Mouse (Mus musculus): ENCODE results near the gene Foxb1. TPM values are rescaled to one million over a fixed set of nuclear protein-coding genes. Genes with fewer than 3 reads are reported as not detected.

Foxb1 gene
- polyA plus RNA-seq, 1 experiment from 2014 or later = not detected

DNA sequence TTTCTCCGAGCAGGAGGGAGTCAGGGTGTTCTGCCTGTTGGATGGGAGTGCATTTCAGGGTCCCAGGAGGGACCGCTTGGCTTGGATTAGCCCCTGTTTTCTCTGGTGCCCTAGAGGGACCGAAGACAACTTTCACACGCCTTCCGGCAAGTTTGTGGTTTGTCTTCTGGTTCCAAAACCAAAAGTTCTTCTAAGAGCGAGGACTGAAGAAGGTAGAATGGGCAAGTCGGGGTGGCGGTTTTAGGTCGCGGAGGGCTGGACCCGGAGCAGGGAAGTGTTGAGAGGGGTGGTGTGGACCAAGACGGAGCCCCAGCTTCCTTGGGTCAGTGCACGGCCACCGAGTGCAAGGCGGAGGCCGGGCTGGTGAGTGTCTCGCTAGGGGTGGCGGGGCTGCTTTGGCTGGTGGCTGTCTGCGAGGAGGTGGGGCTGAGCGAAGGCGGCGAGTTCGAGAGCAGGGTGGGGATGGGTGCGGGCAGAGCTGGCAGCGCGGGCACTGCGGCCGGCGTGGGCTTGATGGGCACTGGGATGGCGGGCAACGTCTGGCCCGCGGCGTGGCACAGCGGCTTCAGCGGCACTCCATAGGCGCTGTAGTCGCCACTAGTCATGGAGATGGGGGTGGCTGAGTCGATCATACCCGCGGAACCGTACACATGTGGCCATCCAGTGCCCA is 1.7 kb downstream of the Foxb1 start:
- Histone ChIP-seq H3K4me2 (ENCODE audit: low read depth, low read length) (peak overlapping the region; percentile 17; the same call in 1 of the 2 replicates), H3K9me3 (replicated peaks; ENCODE audit: control insufficient read depth, low read length) (no peaks in the 10 kb centered on the region), H3K27me3 (ENCODE audit: control insufficient read depth, insufficient read depth, low read depth, low read length) (peaks cover 86% of the 10 kb centered on the region), H3K4me1 (ENCODE audit: control insufficient read depth, low read depth, low read length) (no peaks in the 10 kb centered on the region), H3K36me3 (ENCODE audit: control insufficient read depth, insufficient read depth) (no peaks in the 10 kb centered on the region), H3K4me3 (ENCODE audit: low read depth, low read length) (no peak overlapping the region), H3K9ac (ENCODE audit: low read depth, low read length) (no peak overlapping the region), H3K27ac (ENCODE audit: low read length) (no peak overlapping the region)
- no peak for ATAC-seq (ENCODE audit: low read depth)
- WGBS (ENCODE audit: insufficient replicate concordance) = under 1% methylated on average over 42 of the region's 42 CpGs

DNA sequence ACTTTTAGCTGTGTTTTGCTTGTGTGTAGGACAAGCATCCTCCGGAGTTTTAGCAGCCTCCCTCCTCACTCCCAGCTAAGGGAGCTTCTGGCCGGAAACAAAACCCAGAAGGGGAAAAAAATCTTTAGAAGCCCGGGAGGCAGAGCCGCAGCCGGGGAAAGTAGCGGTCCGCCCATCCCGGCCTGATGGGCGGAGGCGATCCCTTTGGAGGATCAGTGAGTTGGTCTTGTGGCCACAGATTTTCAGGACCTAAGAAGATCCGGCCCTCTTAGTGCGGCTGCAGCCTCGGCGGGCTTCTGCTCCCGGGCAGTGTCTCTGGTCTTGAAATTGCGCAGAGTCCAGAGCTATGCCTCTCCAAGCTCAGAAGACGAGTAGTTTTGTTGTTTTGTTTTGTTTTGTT is 2.2 kb downstream of the Foxb1 start:
- H3K4me3 ChIP-seq (ENCODE audit: low read depth, low read length) = peak overlapping the region; percentile 22; the same call in 1 of the 2 replicates
- ATAC-seq (ENCODE audit: low read depth) = no peak
- no peaks in the 10 kb centered on the region for H3K36me3 ChIP-seq (ENCODE audit: control insufficient read depth, insufficient read depth)
- no peaks in the 10 kb centered on the region for H3K4me1 ChIP-seq (ENCODE audit: control insufficient read depth, low read depth, low read length)
- no peak overlapping the region for H3K27ac ChIP-seq (ENCODE audit: low read length)
- H3K9me3 ChIP-seq (replicated peaks; ENCODE audit: control insufficient read depth, low read length) = no peaks in the 10 kb centered on the region
- peaks cover 84% of the 10 kb centered on the region for H3K27me3 ChIP-seq (ENCODE audit: control insufficient read depth, insufficient read depth, low read depth, low read length)
- under 1% methylated on average over 17 of the region's 17 CpGs for WGBS (ENCODE audit: insufficient replicate concordance)
- H3K9ac ChIP-seq (ENCODE audit: low read depth, low read length) = no peak overlapping the region
- no peak overlapping the region for H3K4me2 ChIP-seq (ENCODE audit: low read depth, low read length)

DNA sequence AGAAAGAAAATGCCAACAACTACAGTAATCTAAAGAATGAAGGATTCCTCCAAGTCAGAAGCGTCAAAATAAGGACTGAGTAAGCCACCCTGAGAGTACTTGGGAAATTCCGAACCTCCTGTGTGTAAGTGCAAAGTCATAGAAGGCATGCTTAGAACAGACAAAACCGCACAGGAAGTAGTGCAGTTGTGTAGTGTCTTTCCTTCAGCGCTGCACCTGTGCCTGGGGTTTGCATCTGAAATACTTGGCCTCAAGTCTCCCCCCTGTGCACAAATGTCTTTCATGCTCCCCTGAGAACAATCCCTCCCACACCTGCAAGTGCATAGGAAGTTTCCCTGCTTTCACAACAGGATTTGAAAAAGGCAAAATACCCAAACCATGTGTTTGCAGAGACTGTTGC is 3.5 kb downstream of the Foxb1 start:
- ATAC-seq (ENCODE audit: low read depth) = no peak
- WGBS (ENCODE audit: insufficient replicate concordance) = 4% methylated on average over 4 of the region's 4 CpGs

DNA sequence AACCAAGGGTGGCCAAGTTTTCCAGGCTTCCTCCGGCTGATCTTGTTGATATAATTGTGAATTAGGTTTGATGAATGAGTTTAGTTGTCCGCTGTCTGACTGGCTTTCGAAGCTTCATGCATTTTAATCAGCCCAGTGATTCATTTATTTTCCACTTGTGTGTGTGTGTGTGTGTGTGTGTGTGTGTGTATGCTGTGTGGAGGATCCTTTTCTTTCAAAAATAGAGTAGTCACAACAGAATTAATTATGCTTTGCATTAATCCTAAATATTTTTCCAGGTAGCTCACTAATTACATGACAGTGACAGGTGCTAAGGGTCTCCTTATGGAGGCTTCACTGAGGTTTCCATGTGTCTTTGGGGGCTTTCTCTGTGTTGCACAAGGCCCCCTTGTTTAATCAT is 4.3 kb downstream of the Foxb1 start:
- no peaks in the 10 kb centered on the region for H3K9me3 ChIP-seq (replicated peaks; ENCODE audit: control insufficient read depth, low read length)
- no peak overlapping the region for H3K4me3 ChIP-seq (ENCODE audit: low read depth, low read length)
- H3K27me3 ChIP-seq (ENCODE audit: control insufficient read depth, insufficient read depth, low read depth, low read length) = peaks cover 64% of the 10 kb centered on the region
- H3K9ac ChIP-seq (ENCODE audit: low read depth, low read length) = no peak overlapping the region
- no peak overlapping the region for H3K27ac ChIP-seq (ENCODE audit: low read length)
- H3K36me3 ChIP-seq (ENCODE audit: control insufficient read depth, insufficient read depth) = no peaks in the 10 kb centered on the region
- no peak overlapping the region for H3K4me2 ChIP-seq (ENCODE audit: low read depth, low read length)
- WGBS (ENCODE audit: insufficient replicate concordance) = 37% methylated on average over 3 of the region's 3 CpGs
- H3K4me1 ChIP-seq (ENCODE audit: control insufficient read depth, low read depth, low read length) = no peaks in the 10 kb centered on the region
- no peak for ATAC-seq (ENCODE audit: low read depth)

More for the DNA sequence above, 3.5 kb downstream of the Foxb1 start:
- no peak overlapping the region for H3K4me3 ChIP-seq (ENCODE audit: low read depth, low read length)
- H3K9me3 ChIP-seq (replicated peaks; ENCODE audit: control insufficient read depth, low read length) = no peaks in the 10 kb centered on the region
- H3K27ac ChIP-seq (ENCODE audit: low read length) = no peak overlapping the region
- no peaks in the 10 kb centered on the region for H3K4me1 ChIP-seq (ENCODE audit: control insufficient read depth, low read depth, low read length)
- H3K9ac ChIP-seq (ENCODE audit: low read depth, low read length) = no peak overlapping the region
- peaks cover 72% of the 10 kb centered on the region for H3K27me3 ChIP-seq (ENCODE audit: control insufficient read depth, insufficient read depth, low read depth, low read length)
- H3K36me3 ChIP-seq (ENCODE audit: control insufficient read depth, insufficient read depth) = no peaks in the 10 kb centered on the region
- H3K4me2 ChIP-seq (ENCODE audit: low read depth, low read length) = no peak overlapping the region

DNA sequence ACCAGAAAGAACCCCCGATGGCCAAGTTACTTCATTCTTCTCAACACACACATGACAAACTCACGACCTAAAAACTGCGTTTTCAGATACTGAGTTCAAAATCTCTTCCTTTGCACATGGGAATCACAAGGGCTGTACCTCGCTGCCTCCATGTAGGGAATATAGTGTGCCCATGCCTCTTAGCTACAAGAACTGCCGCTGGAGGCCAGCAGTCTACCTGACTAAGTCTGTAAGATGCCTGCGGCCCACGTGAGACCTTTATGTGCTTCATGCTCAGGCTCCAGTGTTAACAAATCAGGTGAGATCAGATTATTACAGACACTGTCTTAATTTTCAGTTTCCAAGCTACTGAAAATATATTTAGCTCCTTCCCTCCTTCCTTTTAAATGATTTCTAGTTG is 4.7 kb downstream of the Foxb1 start:
- ATAC-seq (ENCODE audit: low read depth) = no peak
- Histone ChIP-seq H3K36me3 (ENCODE audit: control insufficient read depth, insufficient read depth) (no peaks in the 10 kb centered on the region), H3K9ac (ENCODE audit: low read depth, low read length) (no peak overlapping the region), H3K4me3 (ENCODE audit: low read depth, low read length) (no peak overlapping the region), H3K27ac (ENCODE audit: low read length) (no peak overlapping the region), H3K9me3 (replicated peaks; ENCODE audit: control insufficient read depth, low read length) (no peaks in the 10 kb centered on the region), H3K4me1 (ENCODE audit: control insufficient read depth, low read depth, low read length) (no peaks in the 10 kb centered on the region), H3K4me2 (ENCODE audit: low read depth, low read length) (no peak overlapping the region), H3K27me3 (ENCODE audit: control insufficient read depth, insufficient read depth, low read depth, low read length) (peaks cover 59% of the 10 kb centered on the region)
- WGBS (ENCODE audit: insufficient replicate concordance) = 16% methylated on average over 7 of the region's 7 CpGs

DNA sequence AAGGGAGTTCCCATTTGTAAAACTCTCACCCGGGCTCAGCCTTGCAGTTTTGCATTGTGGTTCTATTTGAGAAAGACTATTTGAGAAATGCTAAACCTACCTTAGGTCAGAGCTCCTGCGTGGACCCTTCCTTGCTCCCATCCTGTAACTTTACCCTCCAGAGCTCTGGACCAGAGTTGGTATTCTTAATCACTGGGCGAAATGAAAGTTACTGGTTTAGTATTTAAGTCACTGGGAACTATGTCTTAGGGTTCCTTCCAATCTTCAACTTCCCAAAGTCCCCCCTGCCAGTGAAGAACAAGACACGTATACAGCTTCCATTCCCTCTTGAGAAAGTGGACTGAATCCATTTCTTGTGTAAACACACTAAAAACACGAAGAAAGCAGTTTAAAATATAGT is 5.6 kb downstream of the Foxb1 start:
- no peak overlapping the region for H3K4me2 ChIP-seq (ENCODE audit: low read depth, low read length)
- no peaks in the 10 kb centered on the region for H3K9me3 ChIP-seq (replicated peaks; ENCODE audit: control insufficient read depth, low read length)
- peaks cover 51% of the 10 kb centered on the region for H3K27me3 ChIP-seq (ENCODE audit: control insufficient read depth, insufficient read depth, low read depth, low read length)
- ATAC-seq (ENCODE audit: low read depth) = no peak
- H3K4me1 ChIP-seq (ENCODE audit: control insufficient read depth, low read depth, low read length) = no peaks in the 10 kb centered on the region
- no peak overlapping the region for H3K9ac ChIP-seq (ENCODE audit: low read depth, low read length)
- WGBS (ENCODE audit: insufficient replicate concordance) = 5% methylated on average over 5 of the region's 5 CpGs
- H3K36me3 ChIP-seq (ENCODE audit: control insufficient read depth, insufficient read depth) = no peaks in the 10 kb centered on the region
- H3K27ac ChIP-seq (ENCODE audit: low read length) = no peak overlapping the region
- no peak overlapping the region for H3K4me3 ChIP-seq (ENCODE audit: low read depth, low read length)

DNA sequence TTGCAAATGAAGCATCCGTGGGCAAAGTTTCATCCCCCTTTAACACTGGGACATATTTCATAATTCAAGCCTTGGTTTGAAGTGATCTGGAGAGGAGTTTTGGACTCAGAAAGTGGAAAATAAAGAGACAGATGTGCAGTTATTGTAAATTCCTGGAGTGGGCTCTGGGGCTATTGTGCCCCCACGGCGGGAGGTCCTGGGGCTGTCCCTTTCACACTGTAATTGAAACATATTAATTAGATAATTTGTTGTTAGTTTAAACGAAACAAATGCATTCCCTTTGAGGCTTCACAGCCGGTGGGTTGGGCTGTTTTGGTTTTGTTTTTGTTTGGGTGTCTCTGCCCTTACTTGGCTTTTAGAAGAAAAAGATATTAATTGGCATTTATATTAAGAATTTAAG is 6.0 kb downstream of the Foxb1 start:
- no peak overlapping the region for H3K4me2 ChIP-seq (ENCODE audit: low read depth, low read length)
- H3K9me3 ChIP-seq (replicated peaks; ENCODE audit: control insufficient read depth, low read length) = no peaks in the 10 kb centered on the region
- H3K27me3 ChIP-seq (ENCODE audit: control insufficient read depth, insufficient read depth, low read depth, low read length) = peaks cover 46% of the 10 kb centered on the region
- no peaks in the 10 kb centered on the region for H3K4me1 ChIP-seq (ENCODE audit: control insufficient read depth, low read depth, low read length)
- H3K27ac ChIP-seq (ENCODE audit: low read length) = no peak overlapping the region
- H3K36me3 ChIP-seq (ENCODE audit: control insufficient read depth, insufficient read depth) = no peaks in the 10 kb centered on the region
- WGBS (ENCODE audit: insufficient replicate concordance) = 6% methylated on average over 5 of the region's 5 CpGs
- no peak overlapping the region for H3K9ac ChIP-seq (ENCODE audit: low read depth, low read length)
- no peak for ATAC-seq (ENCODE audit: low read depth)
- H3K4me3 ChIP-seq (ENCODE audit: low read depth, low read length) = no peak overlapping the region

DNA sequence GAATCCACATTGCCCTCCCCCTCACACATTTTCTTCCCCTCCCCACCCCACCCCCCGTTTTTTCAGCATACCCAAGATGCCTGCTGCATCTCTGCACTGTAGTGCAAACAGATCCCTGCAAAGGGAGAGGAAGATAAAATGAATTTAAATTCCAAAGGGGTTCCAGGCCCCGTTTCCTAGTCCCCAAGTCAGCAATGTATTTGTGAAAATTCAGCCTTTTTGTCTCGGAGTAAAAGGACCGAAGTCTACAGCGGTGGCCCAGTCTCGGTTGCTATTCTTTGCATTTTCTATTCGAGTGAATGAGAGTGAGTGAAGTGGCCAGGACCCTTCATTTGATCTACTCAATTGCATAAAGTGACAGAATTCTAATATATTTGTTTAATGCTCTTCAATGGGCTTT is 6.4 kb downstream of the Foxb1 start:
- H3K9ac ChIP-seq (ENCODE audit: low read depth, low read length) = no peak overlapping the region
- 8% methylated on average over 7 of the region's 7 CpGs for WGBS (ENCODE audit: insufficient replicate concordance)
- no peaks in the 10 kb centered on the region for H3K4me1 ChIP-seq (ENCODE audit: control insufficient read depth, low read depth, low read length)
- H3K27me3 ChIP-seq (ENCODE audit: control insufficient read depth, insufficient read depth, low read depth, low read length) = peaks cover 42% of the 10 kb centered on the region
- no peak overlapping the region for H3K4me2 ChIP-seq (ENCODE audit: low read depth, low read length)
- no peaks in the 10 kb centered on the region for H3K9me3 ChIP-seq (replicated peaks; ENCODE audit: control insufficient read depth, low read length)
- no peak overlapping the region for H3K27ac ChIP-seq (ENCODE audit: low read length)
- no peaks in the 10 kb centered on the region for H3K36me3 ChIP-seq (ENCODE audit: control insufficient read depth, insufficient read depth)
- no peak overlapping the region for H3K4me3 ChIP-seq (ENCODE audit: low read depth, low read length)
- no peak for ATAC-seq (ENCODE audit: low read depth)

DNA sequence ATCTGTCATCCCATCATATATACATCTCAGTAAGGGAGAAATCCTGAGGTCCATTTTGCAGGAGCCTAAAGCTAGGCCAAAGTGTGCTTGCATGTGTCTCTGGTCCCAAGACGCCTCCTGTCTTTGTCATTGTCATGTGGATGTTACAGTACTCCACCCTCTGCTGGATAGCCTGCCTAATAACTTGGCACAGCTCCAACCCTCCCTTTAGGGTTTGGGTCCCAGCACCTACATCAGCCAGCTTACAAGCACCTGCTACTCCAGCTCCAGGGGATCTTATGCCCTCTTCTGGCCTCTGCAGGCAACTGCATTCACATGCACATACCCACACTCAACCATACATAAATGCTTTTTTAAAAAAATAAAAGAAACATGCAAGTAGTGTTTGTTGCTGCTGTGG is 12.8 kb downstream of the Foxb1 start:
- Histone ChIP-seq H3K9me3 (replicated peaks; ENCODE audit: control insufficient read depth, low read length) (no peaks in the 10 kb centered on the region), H3K36me3 (ENCODE audit: control insufficient read depth, insufficient read depth) (no peaks in the 10 kb centered on the region), H3K4me3 (ENCODE audit: low read depth, low read length) (no peak overlapping the region), H3K4me2 (ENCODE audit: low read depth, low read length) (no peak overlapping the region), H3K9ac (ENCODE audit: low read depth, low read length) (no peak overlapping the region), H3K27ac (ENCODE audit: low read length) (no peak overlapping the region), H3K27me3 (ENCODE audit: control insufficient read depth, insufficient read depth, low read depth, low read length) (no peaks in the 10 kb centered on the region; the same call in 1 of the 2 replicates), H3K4me1 (ENCODE audit: control insufficient read depth, low read depth, low read length) (no peaks in the 10 kb centered on the region)
- WGBS (ENCODE audit: insufficient replicate concordance) = 77% methylated on average over 1 of the region's 1 CpGs
- no peak for ATAC-seq (ENCODE audit: low read depth)

Measured in liver, embryonic 16.5 days (tissue).